Comparison of ENCODE assay signal across 9 mouse cellular contexts in genomic region chr11:40690444-40691127, GRCm38 (mm10). TPM values are rescaled to one million over a fixed set of nuclear protein-coding genes. Genes with fewer than 3 reads are reported as not detected.
DNase-seq lines count a peak whose midpoint lies in the region; ATAC-seq and TF ChIP-seq lines count a peak whose summit lies in the region.
"Had no signal": no experiment of that assay in that cellular context is flagged by ENCODE, and none has a peak within 500 bp of the region (broad histone marks: within the 10 kb centered on the region; RNA-seq: fewer than 3 reads in every experiment).

No protein-coding gene starts in this region.

- TF ChIP-seq POLR2A in limb, embryonic 14.5 days (IDR thresholded peaks at IDR 0.05; ENCODE audit: borderline replicate concordance, extremely low read depth, insufficient read depth, insufficient read length), result no peak

- 79% methylated on average over 5 of the region's 5 CpGs for WGBS in hindbrain, embryonic 12.5 days
- 87% methylated on average over 5 of the region's 5 CpGs for WGBS in hindbrain, embryonic 10.5 days
- 48% methylated on average over 5 of the region's 5 CpGs for WGBS in embryonic facial prominence, embryonic 15.5 days
- WGBS in limb, embryonic 14.5 days, result 62% methylated on average over 5 of the region's 5 CpGs

- no peak overlapping the region for H3K4me3 ChIP-seq in hindbrain, embryonic 12.5 days
- no peak overlapping the region; the same call in 1 of the 2 replicates for H3K4me3 ChIP-seq in hindbrain, embryonic 10.5 days
- H3K4me3 ChIP-seq in embryonic facial prominence, embryonic 15.5 days (replicated peaks), result peak overlapping the region; percentile 71
- H3K4me3 ChIP-seq in limb, embryonic 14.5 days (replicated peaks; ENCODE audit: low read length), result peak overlapping the region; percentile 91

- ATAC-seq in hindbrain, embryonic 12.5 days (ENCODE audit: low FRiP score), result no peak
- no peak for ATAC-seq in embryonic facial prominence, embryonic 15.5 days (ENCODE audit: insufficient number of reproducible peaks, low FRiP score, low TSS enrichment, low read depth)
- ATAC-seq in limb, embryonic 14.5 days (ENCODE audit: low FRiP score, low read depth), result no peak
- no peak for ATAC-seq in cerebellum, adult (ENCODE audit: insufficient number of reproducible peaks, low FRiP score, low TSS enrichment)

- no peaks in the 10 kb centered on the region for H3K27me3 ChIP-seq in hindbrain, embryonic 12.5 days
- H3K27me3 ChIP-seq in hindbrain, embryonic 10.5 days (ENCODE audit: insufficient read depth, poor library complexity, severe bottlenecking), result no peaks in the 10 kb centered on the region
- no peaks in the 10 kb centered on the region for H3K27me3 ChIP-seq in embryonic facial prominence, embryonic 15.5 days
- no peaks in the 10 kb centered on the region for H3K27me3 ChIP-seq in limb, embryonic 14.5 days (ENCODE audit: control insufficient read depth, insufficient read depth, low read length)

- H3K9me3 ChIP-seq in hindbrain, embryonic 12.5 days (replicated peaks), result no peaks in the 10 kb centered on the region
- H3K9me3 ChIP-seq in hindbrain, embryonic 10.5 days, result no peaks in the 10 kb centered on the region
- H3K9me3 ChIP-seq in embryonic facial prominence, embryonic 15.5 days (replicated peaks), result no peaks in the 10 kb centered on the region
- no peaks in the 10 kb centered on the region for H3K9me3 ChIP-seq in limb, embryonic 14.5 days (ENCODE audit: control insufficient read depth, low read length)

- peaks cover 12% of the 10 kb centered on the region for H3K36me3 ChIP-seq in hindbrain, embryonic 12.5 days
- peaks cover 28% of the 10 kb centered on the region for H3K36me3 ChIP-seq in hindbrain, embryonic 10.5 days
- H3K36me3 ChIP-seq in embryonic facial prominence, embryonic 15.5 days, result peaks cover 10% of the 10 kb centered on the region
- peaks cover 19% of the 10 kb centered on the region for H3K36me3 ChIP-seq in limb, embryonic 14.5 days (ENCODE audit: control insufficient read depth, insufficient read depth, low read length)

- H3K4me2 ChIP-seq in hindbrain, embryonic 12.5 days (replicated peaks), result peak overlapping the region; percentile 88
- H3K4me2 ChIP-seq in embryonic facial prominence, embryonic 15.5 days (replicated peaks), result peak overlapping the region; percentile 81
- H3K4me2 ChIP-seq in limb, embryonic 14.5 days (replicated peaks; ENCODE audit: low read depth, low read length, severe bottlenecking), result peak overlapping the region; percentile 85

- no peak overlapping the region for H3K27ac ChIP-seq in hindbrain, embryonic 12.5 days
- H3K27ac ChIP-seq in hindbrain, embryonic 10.5 days, result no peak overlapping the region
- H3K27ac ChIP-seq in embryonic facial prominence, embryonic 15.5 days (replicated peaks), result no peak overlapping the region; the same call in 1 of the 2 replicates
- H3K27ac ChIP-seq in limb, embryonic 14.5 days (replicated peaks; ENCODE audit: low read depth, low read length), result no peak overlapping the region
- H3K27ac ChIP-seq: macrophage had no signal

- peaks cover 24% of the 10 kb centered on the region for H3K4me1 ChIP-seq in hindbrain, embryonic 12.5 days
- H3K4me1 ChIP-seq in hindbrain, embryonic 10.5 days (replicated peaks), result peaks cover 27% of the 10 kb centered on the region
- H3K4me1 ChIP-seq in embryonic facial prominence, embryonic 15.5 days, result peaks cover 25% of the 10 kb centered on the region
- H3K4me1 ChIP-seq in limb, embryonic 14.5 days (ENCODE audit: control insufficient read depth, insufficient read depth, low read length), result peaks cover 26% of the 10 kb centered on the region

- no peak overlapping the region for H3K9ac ChIP-seq in hindbrain, embryonic 12.5 days
- no peak overlapping the region for H3K9ac ChIP-seq in embryonic facial prominence, embryonic 15.5 days
- no peak overlapping the region for H3K9ac ChIP-seq in limb, embryonic 14.5 days (ENCODE audit: low read depth, low read length, severe bottlenecking)

- DNase-seq in hindbrain, embryonic 10.5 days (ENCODE audit: low spot score), result no peak
- DNase-seq in CD4-positive helper T cell, adult 2 months (ENCODE audit: low read depth, low spot score), result peak; percentile 13
- DNase-seq in limb, embryonic 14.5 days (ENCODE audit: low spot score), result no peak
- no peak for DNase-seq in frontal cortex, postnatal 25 days (ENCODE audit: low spot score in 2 of 2)
- DNase-seq in ovary, postnatal 14 days (ENCODE audit: low spot score), result no peak

RNA-seq across cellular contexts. Expression of gene Mat2b, which starts 4.4 kb away (rescaled TPM):
- polyA plus RNA-seq in hindbrain, embryonic 12.5 days (2016; fragmentation: Nextera tagmentation; extraction: Ambion mirVana), result 77.3 and 79.3 TPM in 2 replicates
- polyA plus RNA-seq in hindbrain, embryonic 10.5 days (2016; fragmentation: Nextera tagmentation; extraction: Ambion mirVana), result 98.7 and 108 TPM in 2 replicates
- 96.0 and 107 TPM in 2 replicates for polyA plus RNA-seq in embryonic facial prominence, embryonic 15.5 days (2015; fragmentation: Nextera tagmentation; extraction: Ambion mirVana)
- polyA plus RNA-seq in limb, embryonic 14.5 days (2012; rRNA removed), result 78.7 and 84.8 TPM in 2 replicates
- polyA plus RNA-seq in limb, embryonic 14.5 days (2014; fragmentation: Nextera tagmentation; extraction: Ambion mirVana), result 111 and 112 TPM in 2 replicates

RNA-seq across cellular contexts. Expression of gene Hmmr, which starts 42.6 kb away (rescaled TPM):
- polyA plus RNA-seq in hindbrain, embryonic 12.5 days (2016; fragmentation: Nextera tagmentation; extraction: Ambion mirVana), result 34.3 and 36.9 TPM in 2 replicates
- 40.5 and 53.6 TPM in 2 replicates for polyA plus RNA-seq in hindbrain, embryonic 10.5 days (2016; fragmentation: Nextera tagmentation; extraction: Ambion mirVana)
- 35.1 and 35.5 TPM in 2 replicates for polyA plus RNA-seq in embryonic facial prominence, embryonic 15.5 days (2015; fragmentation: Nextera tagmentation; extraction: Ambion mirVana)
- polyA plus RNA-seq in limb, embryonic 14.5 days (2012; rRNA removed), result 24.1 and 26.4 TPM in 2 replicates
- polyA plus RNA-seq in limb, embryonic 14.5 days (2014; fragmentation: Nextera tagmentation; extraction: Ambion mirVana), result 34.0 and 40.1 TPM in 2 replicates

RNA-seq across cellular contexts. Expression of gene Nudcd2, which starts 42.9 kb away (rescaled TPM):
- 126 and 128 TPM in 2 replicates for polyA plus RNA-seq in hindbrain, embryonic 12.5 days (2016; fragmentation: Nextera tagmentation; extraction: Ambion mirVana)
- polyA plus RNA-seq in hindbrain, embryonic 10.5 days (2016; fragmentation: Nextera tagmentation; extraction: Ambion mirVana), result 162 and 193 TPM in 2 replicates
- 118 and 124 TPM in 2 replicates for polyA plus RNA-seq in embryonic facial prominence, embryonic 15.5 days (2015; fragmentation: Nextera tagmentation; extraction: Ambion mirVana)
- 42.0 and 57.4 TPM in 2 replicates for polyA plus RNA-seq in limb, embryonic 14.5 days (2012; rRNA removed)
- polyA plus RNA-seq in limb, embryonic 14.5 days (2014; fragmentation: Nextera tagmentation; extraction: Ambion mirVana), result 140 and 153 TPM in 2 replicates

Comparison
In these comparisons a context has a peak if more than half of its experiments do, and no peak if none do; other contexts are left out.
1. H3K4me3 ChIP-seq: peak in embryonic facial prominence, embryonic 15.5 days (single experiment) and limb, embryonic 14.5 days (single experiment); none in hindbrain, embryonic 12.5 days (single experiment) and hindbrain, embryonic 10.5 days (single experiment).
2. Peak in every context shown above with its lines, with median percentiles within 50 percentile points of each other: H3K4me2 ChIP-seq.